Mouse (Mus musculus): ENCODE results near the gene Lysmd2.
"Not testable (repeated sequence)": the region's sequence is repeated elsewhere in the genome, so short reads cannot be mapped to it uniquely, and the experiment has no call there.

Gene Lysmd2

GRCm38 (mm10) chr9:75625556-75626307 is at the start of gene Lysmd2:
Gene Lysmd2, plus strand, starts transcription at chr9:75625741.
- DNase-seq = peak; percentile 73 to 83

GRCm38 (mm10) chr9:75579321-75579720 is 46.2 kb upstream of the Lysmd2 start:
- no peak for DNase-seq

- peak; percentile 29 to 35 for DNase-seq
These were observed 43.7 kb upstream of the Lysmd2 start for GRCm38 (mm10) chr9:75581694-75582350.

- DNase-seq = no peak
These were observed 35.4 kb upstream of the Lysmd2 start for GRCm38 (mm10) chr9:75589850-75590790.

GRCm38 (mm10) chr9:75593481-75593880 is 32.1 kb upstream of the Lysmd2 start:
- no peak for DNase-seq

GRCm38 (mm10) chr9:75597036-75597435 is 28.5 kb upstream of the Lysmd2 start:
- peak in 1 of 2 experiments; percentile 21 for DNase-seq

- no peak for DNase-seq
These were observed 27.9 kb upstream of the Lysmd2 start for GRCm38 (mm10) chr9:75597596-75597995.

GRCm38 (mm10) chr9:75599191-75599841 is 26.2 kb upstream of the Lysmd2 start:
- DNase-seq = peak; percentile 76 to 77

- DNase-seq = peak; percentile 71 to 78
These were observed 25.2 kb upstream of the Lysmd2 start for GRCm38 (mm10) chr9:75600166-75600934.

- DNase-seq = no peak
These were observed 24.0 kb upstream of the Lysmd2 start for GRCm38 (mm10) chr9:75601510-75601909.

- no peak for DNase-seq
These were observed 18.0 kb upstream of the Lysmd2 start for GRCm38 (mm10) chr9:75607496-75607895.

- peak; percentile 38 to 55 for DNase-seq
These were observed 16.0 kb upstream of the Lysmd2 start for GRCm38 (mm10) chr9:75609505-75609904.

GRCm38 (mm10) chr9:75609965-75610364 is 15.6 kb upstream of the Lysmd2 start:
- DNase-seq = peak; percentile 33 to 48

GRCm38 (mm10) chr9:75610571-75611493 is 14.7 kb upstream of the Lysmd2 start, which contains the start of gene Tmod2:
Gene Tmod2, minus strand, starts transcription at chr9:75611325.
- DNase-seq = peak; percentile 91

- no peak for DNase-seq
These were observed 9.0 kb upstream of the Lysmd2 start for GRCm38 (mm10) chr9:75616560-75616959.

GRCm38 (mm10) chr9:75618836-75619400 is 6.6 kb upstream of the Lysmd2 start:
- DNase-seq = no peak

GRCm38 (mm10) chr9:75619761-75620160 is 5.8 kb upstream of the Lysmd2 start:
- not testable (repeated sequence) for DNase-seq

- DNase-seq = no peak
These were observed 4.1 kb upstream of the Lysmd2 start for GRCm38 (mm10) chr9:75621428-75621827.

- peak in 1 of 2 experiments; percentile 53 for DNase-seq
These were observed 472 bp upstream of the Lysmd2 start for GRCm38 (mm10) chr9:75624983-75625555.

- no peak for DNase-seq
These were observed 715 bp downstream of the Lysmd2 start for GRCm38 (mm10) chr9:75626308-75626604.

All from cerebellum, postnatal 14 days (tissue).